Mouse (Mus musculus) gastrocnemius, adult 8-10 months (tissue): ENCODE results near the gene Atp1a2. TPM values are rescaled to one million over a fixed set of nuclear protein-coding genes. Genes with fewer than 3 reads are reported as not detected.

Experiments used
- DNase-seq, 2 experiments: peaks; one replicate each; pipeline ENCODE4 v3.0.0; 2022; ENCODE audit warnings: low spot score in 2 of 2
- total RNA-seq, 4 experiments: library from RNA; stranded (reverse); gene quantifications; 2 replicates each; pipeline ENCODE4 v1.2.4; 2022

The Atp1a2 gene
- total RNA-seq, 4 experiments from 2014 or later, result 819 to 944 (median 894) TPM

GRCm38 (mm10) chr1:172305153-172305552 is 7.3 kb upstream of the Atp1a2 start:
- DNase-seq, result no peak

GRCm38 (mm10) chr1:172304443-172304842 is 6.6 kb upstream of the Atp1a2 start:
- no peak for DNase-seq

- DNase-seq, result no peak
Observed at GRCm38 (mm10) chr1:172302851-172303250, 5.0 kb upstream of the Atp1a2 start.

- DNase-seq, result no peak
Observed at GRCm38 (mm10) chr1:172302311-172302710, 4.4 kb upstream of the Atp1a2 start.

- no peak for DNase-seq
Observed at GRCm38 (mm10) chr1:172301180-172301579, 3.3 kb upstream of the Atp1a2 start.

DNA sequence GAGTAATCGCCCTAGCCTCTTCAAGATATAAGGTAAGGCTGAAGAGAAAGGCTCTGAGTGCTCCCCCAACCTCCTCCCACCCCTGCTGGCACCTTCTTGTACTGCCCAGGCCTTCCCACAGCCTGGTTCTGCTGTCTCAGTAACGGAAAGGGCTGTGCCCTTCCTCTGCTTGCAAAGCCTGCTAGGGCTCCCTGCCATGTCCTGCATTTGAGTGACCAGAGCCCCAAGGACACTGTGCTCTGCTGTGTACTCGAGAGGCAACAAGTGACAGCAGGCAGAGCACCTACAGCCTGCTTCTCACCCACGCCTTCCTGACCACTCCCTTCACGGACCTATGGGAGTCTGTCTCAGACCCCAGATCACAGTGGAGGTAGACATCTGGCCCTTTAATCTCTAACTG is 2.4 kb upstream of the Atp1a2 start:
- DNase-seq, result peak; percentile 52 to 71

GRCm38 (mm10) chr1:172299528-172299927 is 1.7 kb upstream of the Atp1a2 start:
- no peak for DNase-seq

DNA sequence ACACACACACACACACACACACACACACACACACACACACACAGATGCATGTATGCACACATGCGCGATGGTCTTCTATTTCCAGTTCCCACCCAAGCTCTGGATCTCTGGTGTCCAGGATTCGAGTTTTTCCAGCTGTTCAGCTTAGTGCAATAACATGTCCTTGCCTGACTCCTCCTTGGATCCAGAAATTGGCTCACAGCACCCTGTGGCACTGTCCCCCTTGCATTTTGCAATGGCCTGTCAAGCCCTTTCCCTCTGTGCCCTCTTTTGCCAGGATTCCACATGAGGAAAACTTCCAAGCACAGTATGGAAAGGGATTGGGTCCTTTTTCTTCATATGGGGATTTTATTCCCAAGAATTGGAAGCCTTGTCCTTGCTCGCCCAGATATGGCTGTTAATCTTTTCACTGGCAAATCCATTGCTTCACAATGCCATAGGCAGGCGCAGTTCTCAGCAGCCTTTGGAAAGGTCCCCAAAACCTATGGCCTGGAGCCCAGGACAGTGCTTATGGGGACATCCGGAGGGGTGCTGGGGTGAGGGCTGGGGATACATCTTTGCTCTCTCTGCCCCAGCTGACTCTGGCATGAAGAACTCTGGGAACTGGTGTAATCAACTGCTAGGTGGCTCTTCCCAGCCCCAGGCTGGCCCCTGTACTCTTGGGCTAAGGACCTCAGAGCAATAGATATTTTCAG is 901 bp downstream of the Atp1a2 start:
- DNase-seq, result peak; percentile 46 to 58

DNA sequence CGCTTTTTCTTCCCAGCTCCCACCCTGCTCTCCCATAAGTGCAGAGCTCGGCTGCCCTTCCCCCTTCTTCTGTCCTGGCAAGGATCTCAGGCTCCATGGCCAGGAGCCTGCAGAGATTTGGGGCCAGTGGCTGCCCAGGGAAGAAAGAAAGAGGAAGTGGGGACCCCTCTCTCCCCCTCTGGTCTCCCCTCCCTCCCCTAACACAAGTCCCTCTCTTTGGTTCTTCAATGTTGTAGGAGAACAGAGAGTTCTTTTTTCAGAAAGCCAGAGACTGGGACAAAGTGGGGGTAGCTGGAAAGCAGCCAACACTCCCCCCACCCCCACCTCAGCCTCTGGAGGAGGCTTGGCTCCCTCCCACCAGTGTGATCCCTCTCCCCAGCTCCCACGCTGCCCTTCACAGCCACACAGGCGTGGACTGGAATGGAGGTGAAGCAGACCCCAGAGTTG is 2.1 kb downstream of the Atp1a2 start:
- no peak for DNase-seq

- no peak for DNase-seq
Observed at GRCm38 (mm10) chr1:172293449-172293848, 4.4 kb downstream of the Atp1a2 start.

DNA sequence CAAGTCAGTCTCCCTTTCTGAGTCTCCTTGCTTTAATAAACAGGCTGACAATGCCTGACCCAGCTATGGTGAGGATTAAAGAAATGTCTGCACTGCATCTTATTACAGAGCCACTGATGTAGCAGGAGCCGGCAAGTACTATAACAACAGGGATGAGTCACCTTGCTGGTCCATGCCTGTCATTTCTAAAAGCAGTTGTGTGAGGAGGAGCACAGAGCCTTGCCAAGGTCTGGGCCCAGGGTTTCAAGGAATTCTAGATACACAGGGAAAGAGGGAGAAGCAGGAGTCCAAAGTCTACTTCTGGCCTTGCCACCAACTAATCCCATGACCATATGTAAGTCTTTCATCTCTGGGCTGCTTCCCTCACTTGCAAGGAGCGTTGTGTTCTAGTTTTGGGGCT is 5.0 kb downstream of the Atp1a2 start:
- DNase-seq, result no peak

DNA sequence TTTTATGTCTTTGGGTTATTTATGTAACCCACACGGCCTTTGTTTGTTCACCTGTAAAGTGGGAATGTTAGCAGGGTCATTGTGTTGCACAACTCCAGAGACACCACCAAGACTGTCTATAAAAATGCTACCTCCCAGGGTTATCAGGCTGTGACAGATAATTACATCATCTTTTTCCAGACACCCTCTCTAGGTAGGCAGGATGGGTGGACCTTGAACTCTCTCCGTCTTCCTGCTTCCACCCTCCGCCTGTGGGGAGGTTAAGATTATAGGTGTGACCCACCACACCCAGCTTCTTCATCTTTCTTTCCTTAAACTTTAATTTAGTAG is 8.3 kb downstream of the Atp1a2 start:
- DNase-seq, result no peak

DNA sequence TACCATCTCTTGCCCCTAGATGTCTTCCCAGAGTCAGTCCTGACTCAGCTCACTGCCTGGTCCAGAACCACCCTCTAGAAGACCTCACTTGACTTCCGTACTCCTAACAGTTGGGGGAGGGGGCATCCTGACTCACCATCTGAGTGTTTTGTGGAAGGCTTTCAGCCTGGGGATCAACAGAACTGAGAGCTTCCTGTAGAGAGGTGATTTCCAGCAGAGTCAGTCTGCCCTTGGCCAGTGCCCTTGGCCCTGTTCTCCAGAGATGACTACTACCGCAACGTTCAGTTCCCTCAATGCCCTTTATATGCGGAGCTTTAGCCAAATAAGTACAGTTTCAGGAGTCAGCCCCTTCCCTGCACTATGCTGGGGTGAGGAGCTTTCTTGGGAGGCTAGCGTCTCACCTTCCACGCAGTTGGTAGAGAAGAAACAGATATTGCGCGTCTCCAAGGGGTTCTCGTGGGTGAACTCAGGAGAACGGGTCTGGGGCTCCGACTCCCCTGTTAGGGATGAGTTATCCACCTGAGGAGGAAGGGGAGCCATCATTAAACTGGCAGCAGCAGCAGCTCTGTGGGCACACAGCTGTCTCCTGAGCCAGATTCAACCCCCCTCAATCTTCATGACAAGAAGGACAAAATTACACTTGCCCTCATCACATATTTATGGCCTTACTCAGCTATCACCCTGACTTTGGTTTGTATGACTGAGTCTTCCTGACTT is 8.8 kb downstream of the Atp1a2 start:
- no peak for DNase-seq

- DNase-seq, result no peak
Observed at GRCm38 (mm10) chr1:172286740-172287139, 11.1 kb downstream of the Atp1a2 start.

DNA sequence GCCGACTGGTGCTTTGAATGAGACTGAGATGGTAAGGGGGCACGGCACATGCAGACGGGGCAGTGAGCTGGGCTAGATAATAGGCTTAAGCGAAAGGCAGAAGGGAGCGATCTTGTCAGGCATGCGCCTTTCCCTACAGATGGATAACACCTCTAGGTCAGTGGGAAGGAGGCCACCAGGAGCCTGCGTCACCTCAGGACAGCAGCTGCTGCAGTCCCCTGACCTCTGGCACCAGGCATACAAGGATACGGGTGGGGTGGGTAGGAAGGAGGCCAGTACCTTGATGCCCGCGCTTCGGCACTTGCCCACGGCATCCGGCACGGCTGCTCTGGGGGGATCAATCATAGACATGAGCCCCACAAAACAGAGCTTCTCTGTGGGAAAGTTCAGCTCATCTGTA is 13.6 kb downstream of the Atp1a2 start:
- peak in 1 of 2 experiments; percentile 66 for DNase-seq

DNA sequence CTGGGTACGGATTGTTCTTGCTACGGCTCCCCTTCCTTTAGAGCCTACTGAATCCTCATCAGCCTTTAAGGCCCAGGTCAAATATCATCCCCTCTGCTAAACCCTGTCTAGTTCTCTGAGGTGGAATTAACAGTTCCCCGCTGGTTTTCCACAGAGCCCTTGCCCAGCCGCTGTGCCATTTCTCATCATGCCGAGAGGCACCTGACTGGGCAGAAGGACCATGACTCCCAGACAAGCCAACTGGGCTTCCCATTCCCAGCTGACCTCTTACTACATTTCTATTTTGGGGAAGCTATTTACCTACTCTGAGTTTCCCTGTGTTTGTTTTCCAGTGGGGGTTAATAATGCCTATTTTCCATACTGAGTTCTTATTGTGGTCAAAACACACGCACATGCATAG is 14.8 kb downstream of the Atp1a2 start:
- peak in 1 of 2 experiments; percentile 52 for DNase-seq

GRCm38 (mm10) chr1:172281522-172282254 is 16.2 kb downstream of the Atp1a2 start:
- no peak for DNase-seq

DNA sequence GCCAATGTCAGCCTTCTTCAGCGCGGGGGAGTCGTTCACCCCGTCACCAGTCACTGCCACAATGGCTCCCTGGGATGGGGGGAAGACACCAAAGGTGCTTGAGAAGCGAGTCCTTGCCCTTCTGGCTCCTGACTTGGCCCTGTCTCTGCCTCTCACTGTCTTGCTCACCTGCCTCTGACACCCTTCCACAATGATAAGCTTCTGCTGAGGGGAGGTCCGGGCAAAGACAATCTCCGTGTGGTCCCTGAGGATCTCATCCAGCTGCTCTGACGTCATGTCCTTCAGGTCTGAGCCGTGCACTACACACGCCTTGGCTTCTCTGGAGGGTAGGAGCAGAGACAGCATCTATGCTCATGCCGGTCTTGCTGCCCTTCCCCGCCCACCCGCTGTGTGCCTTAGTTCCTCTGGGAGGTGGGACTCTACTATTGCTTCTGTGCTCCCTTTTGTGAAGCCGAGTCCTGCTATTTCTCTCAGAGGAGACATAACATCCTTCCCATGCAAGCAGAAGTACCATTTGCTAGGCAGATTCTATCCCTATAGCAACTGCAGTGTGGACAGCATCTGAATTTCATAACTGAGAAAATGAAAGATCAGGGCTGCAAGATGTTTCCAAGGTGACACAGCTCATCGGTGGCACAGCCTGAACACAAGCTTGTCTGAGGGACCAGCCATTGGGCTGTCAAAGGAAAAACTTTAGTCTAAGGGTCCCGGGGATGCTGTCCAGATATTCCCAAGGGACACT is 17.9 kb downstream of the Atp1a2 start:
- no peak for DNase-seq

DNA sequence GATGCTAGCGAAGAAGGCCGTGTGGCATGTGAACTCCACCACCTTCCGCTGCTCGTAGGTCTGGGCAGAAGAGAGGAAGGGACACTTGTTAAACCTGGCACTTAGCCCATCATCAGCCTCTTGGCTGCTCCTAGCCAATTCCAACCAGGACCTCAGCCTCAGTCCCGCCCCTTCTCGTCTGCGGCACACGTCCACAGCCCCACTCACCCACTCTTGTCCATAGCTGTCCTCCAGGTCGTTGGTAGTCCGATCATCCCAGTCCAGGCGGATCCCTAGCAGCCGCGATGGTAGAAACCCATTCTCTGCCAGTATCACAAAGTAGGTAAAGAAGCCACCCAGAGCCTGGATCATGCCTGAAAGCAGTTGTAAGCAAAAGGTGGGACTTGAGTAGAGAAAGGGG is 19.5 kb downstream of the Atp1a2 start:
- no peak for DNase-seq

- no peak for DNase-seq
Observed at GRCm38 (mm10) chr1:172277172-172277571, 20.7 kb downstream of the Atp1a2 start.

GRCm38 (mm10) chr1:172274547-172274946 is 23.3 kb downstream of the Atp1a2 start:
- no peak for DNase-seq

GRCm38 (mm10) chr1:172274116-172274515 is 23.7 kb downstream of the Atp1a2 start:
- no peak for DNase-seq
